Mouse (Mus musculus) lung, embryonic 15.5 days (tissue): Measurements from ENCODE around the gene Mrpl23. TPM values are rescaled to one million over a fixed set of nuclear protein-coding genes. Genes with fewer than 3 reads are reported as not detected.

Experiments used
- ATAC-seq: fragments of 200-750 bp; cut with Nextera tagmentation; 2 replicates; pipeline ENCODE4 v1.8.0; 2017; ENCODE audit warnings: moderate number of reproducible peaks, borderline replicate concordance; ENCODE audit not compliant: low FRiP score, low TSS enrichment; ENCODE audit errors: extremely low read depth
- H3K27ac ChIP-seq: fragments of 300-500 bp; sonication (generic); 2 replicates; pipeline ENCODE4 v1.5.1; 2015; ENCODE audit warnings: moderate library complexity, mild to moderate bottlenecking, inconsistent platforms
- H3K27me3 ChIP-seq: fragments of 300-500 bp; sonication (generic); 2 replicates; pipeline ENCODE4 v1.6.1; 2015; ENCODE audit warnings: inconsistent platforms
- H3K36me3 ChIP-seq: fragments of 300-500 bp; sonication (generic); 2 replicates; pipeline ENCODE4 v1.6.1; 2015; ENCODE audit warnings: inconsistent platforms
- H3K4me1 ChIP-seq: fragments of 300-500 bp; sonication (generic); 2 replicates; pipeline ENCODE4 v1.6.1; 2015; ENCODE audit warnings: inconsistent platforms
- H3K4me2 ChIP-seq: fragments of 300-500 bp; sonication (generic); 2 replicates; pipeline ENCODE4 v1.6.1; 2015; ENCODE audit warnings: inconsistent platforms, mild to moderate bottlenecking, moderate library complexity
- H3K4me3 ChIP-seq: fragments of 300-500 bp; sonication (generic); 2 replicates; pipeline ENCODE4 v1.5.1; 2015; ENCODE audit warnings: mild to moderate bottlenecking, inconsistent platforms
- H3K9ac ChIP-seq: fragments of 300-500 bp; sonication (generic); 2 replicates; pipeline ENCODE4 v1.6.1; 2015; ENCODE audit warnings: inconsistent platforms
- H3K9me3 ChIP-seq: fragments of 300-500 bp; sonication (generic); 2 replicates; pipeline ENCODE4 v1.6.1; 2016; ENCODE audit warnings: inconsistent platforms
- WGBS: fragments of 180-500 bp; shearing (Covaris S2); methylation state at CpG from one replicate; pipeline ENCODE4 v1.1.7; 2015; 5-methylcytosine and 5-hydroxymethylcytosine counted together
- polyA plus RNA-seq: library from polyadenylated mRNA; unstranded; fragments of >200 nt; fragmentation: Nextera tagmentation; extraction: Ambion mirVana; gene quantifications from 2 replicates; pipeline ENCODE4 v1.2.1, GENCODE M21; 2015

The Mrpl23 gene
- polyA plus RNA-seq, 1 experiment from 2014 or later = 22.8 TPM

GRCm38 (mm10) chr7:142500032-142500431 is 32.5 kb upstream of the Mrpl23 start:
- ATAC-seq = no peak
- H3K9me3 ChIP-seq = no peaks in the 10 kb centered on the region
- H3K36me3 ChIP-seq = peaks cover 4% of the 10 kb centered on the region; the same call in 1 of the 2 replicates
- no peak overlapping the region for H3K4me3 ChIP-seq
- no peak overlapping the region for H3K27ac ChIP-seq
- H3K9ac ChIP-seq = no peak overlapping the region
- WGBS = 73% methylated on average over 1 of the region's 1 CpGs
- no peak overlapping the region for H3K4me2 ChIP-seq
- H3K27me3 ChIP-seq = no peaks in the 10 kb centered on the region
- peaks cover 7% of the 10 kb centered on the region; the same call in 1 of the 2 replicates for H3K4me1 ChIP-seq

DNA sequence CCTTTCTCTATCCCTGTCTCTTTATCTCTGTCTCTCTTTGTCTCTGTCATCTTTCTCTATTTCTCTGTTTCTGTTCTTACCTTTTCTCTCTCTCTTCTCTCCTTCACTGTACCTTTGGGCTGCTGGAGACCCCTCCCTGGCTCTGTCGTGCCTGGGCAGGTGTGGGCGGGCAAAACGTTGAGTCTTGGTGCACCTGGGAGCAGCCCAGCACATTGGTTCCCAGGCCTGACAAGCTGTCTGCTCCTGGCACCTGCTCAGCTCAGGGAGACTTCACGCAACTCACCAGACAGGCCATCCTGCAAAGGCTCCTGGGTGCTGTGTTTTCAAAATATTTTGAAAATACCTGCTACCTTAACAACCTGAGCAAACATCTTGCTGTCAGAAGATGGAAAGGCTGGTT is 29.3 kb upstream of the Mrpl23 start:
- Histone ChIP-seq H3K27me3 (no peaks in the 10 kb centered on the region), H3K36me3 (no peaks in the 10 kb centered on the region), H3K4me2 (no peak overlapping the region), H3K4me1 (peaks cover 22% of the 10 kb centered on the region), H3K4me3 (no peak overlapping the region), H3K9ac (no peak overlapping the region), H3K27ac (no peak overlapping the region), H3K9me3 (no peaks in the 10 kb centered on the region)
- 69% methylated on average over 4 of the region's 4 CpGs for WGBS
- ATAC-seq = no peak

DNA sequence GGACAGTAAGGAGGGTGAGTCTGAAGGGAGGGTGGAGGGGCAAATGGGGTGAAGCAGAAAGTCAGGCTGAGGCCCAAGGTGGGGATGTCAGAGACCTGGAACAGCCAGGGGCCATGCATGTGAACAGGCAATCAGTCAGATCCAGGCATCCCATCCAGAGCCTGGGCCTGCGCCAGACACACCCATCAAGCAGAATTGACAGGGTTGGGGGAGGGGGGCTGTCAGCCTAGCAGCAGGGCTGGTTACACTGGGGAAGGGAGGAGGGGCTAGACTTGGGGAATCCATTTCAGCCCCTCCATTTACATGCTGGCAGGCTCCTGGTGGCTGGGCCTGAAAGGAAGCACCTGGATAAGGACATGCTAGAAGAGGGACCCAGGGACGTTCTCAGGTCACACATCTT is 26.5 kb upstream of the Mrpl23 start:
- peaks cover 31% of the 10 kb centered on the region for H3K4me1 ChIP-seq
- no peak overlapping the region for H3K4me2 ChIP-seq
- 33% methylated on average over 2 of the region's 2 CpGs for WGBS
- H3K27me3 ChIP-seq = no peaks in the 10 kb centered on the region
- H3K9me3 ChIP-seq = no peaks in the 10 kb centered on the region
- H3K36me3 ChIP-seq = no peaks in the 10 kb centered on the region
- no peak for ATAC-seq
- H3K9ac ChIP-seq = no peak overlapping the region
- H3K27ac ChIP-seq = 0 out of 2 replicates have a peak overlapping the region, but pooled peaks have one; percentile 22
- no peak overlapping the region for H3K4me3 ChIP-seq

DNA sequence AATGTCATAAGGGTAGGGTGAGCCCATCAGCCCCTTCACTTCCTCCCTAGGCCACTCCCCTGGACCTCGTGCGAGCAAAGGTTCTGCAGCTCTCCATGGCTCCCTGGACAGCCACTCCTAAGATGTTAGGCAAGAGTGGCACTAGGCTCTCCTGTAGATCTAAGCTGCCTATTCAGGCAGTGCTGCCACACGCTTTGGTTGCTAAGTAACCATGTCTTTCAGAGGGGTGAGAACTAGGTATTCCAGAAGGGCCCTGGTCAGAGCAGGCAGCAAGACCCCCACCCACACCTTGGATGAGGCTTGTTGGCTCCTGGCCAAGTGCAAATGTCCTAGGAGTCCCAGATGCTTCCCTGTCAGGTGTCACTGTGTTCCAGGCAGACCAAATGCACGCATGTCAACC is 26.0 kb upstream of the Mrpl23 start:
- H3K4me1 ChIP-seq = peaks cover 35% of the 10 kb centered on the region
- H3K9ac ChIP-seq = no peak overlapping the region
- H3K9me3 ChIP-seq = no peaks in the 10 kb centered on the region
- H3K36me3 ChIP-seq = no peaks in the 10 kb centered on the region
- 0 out of 2 replicates have a peak overlapping the region, but pooled peaks have one; percentile 22 for H3K27ac ChIP-seq
- ATAC-seq = no peak
- WGBS = 36% methylated on average over 4 of the region's 4 CpGs
- no peak overlapping the region for H3K4me3 ChIP-seq
- H3K4me2 ChIP-seq = no peak overlapping the region
- no peaks in the 10 kb centered on the region for H3K27me3 ChIP-seq

DNA sequence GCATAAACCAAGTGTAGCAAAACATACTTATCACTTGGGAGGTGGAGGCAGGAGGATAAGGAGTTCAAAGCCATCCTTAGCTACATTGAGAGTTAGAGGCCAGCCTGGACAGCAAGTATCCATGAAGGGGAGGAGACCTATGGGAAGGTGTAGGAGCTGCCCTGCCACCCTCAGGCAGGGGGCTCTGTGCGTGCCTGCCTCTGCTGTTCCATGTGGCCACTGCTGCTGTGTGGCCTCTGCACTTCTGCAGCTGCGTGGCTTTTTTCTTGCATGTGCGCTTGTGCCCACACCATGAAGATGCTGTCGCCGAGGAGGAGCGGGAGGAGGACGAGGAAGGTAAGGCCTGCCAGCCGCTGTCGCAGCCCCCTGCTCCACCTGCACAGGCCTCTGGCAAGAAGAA is 25.0 kb upstream of the Mrpl23 start:
- no peak for ATAC-seq
- Histone ChIP-seq H3K4me3 (no peak overlapping the region), H3K4me1 (peaks cover 35% of the 10 kb centered on the region), H3K9me3 (no peaks in the 10 kb centered on the region), H3K4me2 (no peak overlapping the region), H3K36me3 (no peaks in the 10 kb centered on the region), H3K27me3 (no peaks in the 10 kb centered on the region), H3K27ac (no peak overlapping the region), H3K9ac (no peak overlapping the region)
- 94% methylated on average over 9 of the region's 9 CpGs for WGBS

DNA sequence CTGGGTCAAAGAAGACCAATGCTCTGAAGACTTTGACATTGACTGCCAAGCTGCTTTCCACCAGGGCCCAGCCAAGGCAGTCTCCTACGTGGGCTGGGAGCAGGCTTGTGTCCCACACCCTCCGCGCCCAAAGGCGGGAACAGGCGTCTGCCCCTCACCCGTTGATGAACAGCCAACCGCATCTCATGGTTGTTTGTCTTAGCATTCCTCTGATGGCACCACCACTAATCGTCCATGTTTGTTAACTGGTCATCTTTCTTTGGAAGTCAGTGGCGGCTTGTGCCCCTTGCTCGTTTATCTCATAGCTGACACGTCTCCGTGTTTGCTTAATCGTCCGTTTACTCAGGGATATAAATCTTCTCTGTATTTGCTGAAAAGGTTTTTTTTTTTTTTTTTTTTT is 23.0 kb upstream of the Mrpl23 start:
- no peak for ATAC-seq
- Histone ChIP-seq H3K4me1 (peaks cover 35% of the 10 kb centered on the region), H3K4me3 (no peak overlapping the region), H3K36me3 (no peaks in the 10 kb centered on the region), H3K9me3 (no peaks in the 10 kb centered on the region), H3K9ac (no peak overlapping the region), H3K4me2 (no peak overlapping the region), H3K27me3 (no peaks in the 10 kb centered on the region), H3K27ac (peak overlapping the region; percentile 83)
- WGBS = 13% methylated on average over 14 of the region's 14 CpGs

DNA sequence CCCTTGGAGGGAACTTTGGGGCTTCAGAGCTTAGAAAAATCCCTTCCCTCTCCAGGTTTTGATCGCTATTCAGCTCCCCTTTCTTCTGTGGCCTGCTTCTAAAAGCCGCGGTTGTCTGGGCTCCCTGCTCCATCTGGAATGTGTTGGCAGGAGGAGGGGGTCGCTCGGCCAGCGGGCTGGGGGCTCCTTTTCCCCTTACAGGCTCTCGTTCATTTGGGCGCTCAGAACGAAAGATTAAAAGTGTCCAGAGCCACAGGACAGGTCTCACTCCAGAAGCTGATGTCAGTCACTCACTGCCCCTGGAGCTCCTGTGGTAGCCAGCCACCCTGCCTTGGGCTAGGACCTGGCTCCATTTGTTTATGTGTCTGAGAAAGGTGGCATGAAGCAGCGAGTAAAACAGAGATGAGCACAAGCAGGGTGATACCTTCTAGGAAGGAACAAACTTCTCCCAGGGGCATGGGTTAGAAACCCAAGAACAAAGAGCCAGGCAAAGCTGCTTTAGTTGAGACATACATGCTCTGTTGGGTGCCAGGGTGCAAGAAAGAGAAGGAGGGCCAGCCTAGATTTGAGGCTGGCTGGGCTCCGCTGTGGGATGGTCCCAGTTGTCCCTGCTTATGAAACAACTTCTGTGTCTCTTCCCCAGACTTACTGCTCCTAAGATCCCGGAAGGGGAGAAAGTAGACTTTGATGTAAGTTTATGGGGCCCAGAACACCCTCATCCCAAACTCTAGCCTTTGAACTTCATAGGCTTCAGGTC is 22.3 kb upstream of the Mrpl23 start:
- 14% methylated on average over 12 of the region's 12 CpGs for WGBS
- no peaks in the 10 kb centered on the region for H3K36me3 ChIP-seq
- no peak overlapping the region for H3K9ac ChIP-seq
- H3K27ac ChIP-seq = peak overlapping the region; percentile 83
- no peaks in the 10 kb centered on the region for H3K27me3 ChIP-seq
- no peaks in the 10 kb centered on the region for H3K9me3 ChIP-seq
- ATAC-seq = peak; percentile 50; the same call in 1 of the 2 replicates
- no peak overlapping the region for H3K4me3 ChIP-seq
- no peak overlapping the region for H3K4me2 ChIP-seq
- H3K4me1 ChIP-seq = peaks cover 35% of the 10 kb centered on the region

- Histone ChIP-seq H3K4me3 (no peak overlapping the region), H3K27ac (no peak overlapping the region), H3K4me2 (no peak overlapping the region), H3K4me1 (peaks cover 39% of the 10 kb centered on the region), H3K36me3 (no peaks in the 10 kb centered on the region), H3K9me3 (no peaks in the 10 kb centered on the region), H3K27me3 (no peaks in the 10 kb centered on the region), H3K9ac (no peak overlapping the region)
- no peak for ATAC-seq
- WGBS = 76% methylated on average over 4 of the region's 4 CpGs
Measured at GRCm38 (mm10) chr7:142514048-142514447, 18.4 kb upstream of the Mrpl23 start.

DNA sequence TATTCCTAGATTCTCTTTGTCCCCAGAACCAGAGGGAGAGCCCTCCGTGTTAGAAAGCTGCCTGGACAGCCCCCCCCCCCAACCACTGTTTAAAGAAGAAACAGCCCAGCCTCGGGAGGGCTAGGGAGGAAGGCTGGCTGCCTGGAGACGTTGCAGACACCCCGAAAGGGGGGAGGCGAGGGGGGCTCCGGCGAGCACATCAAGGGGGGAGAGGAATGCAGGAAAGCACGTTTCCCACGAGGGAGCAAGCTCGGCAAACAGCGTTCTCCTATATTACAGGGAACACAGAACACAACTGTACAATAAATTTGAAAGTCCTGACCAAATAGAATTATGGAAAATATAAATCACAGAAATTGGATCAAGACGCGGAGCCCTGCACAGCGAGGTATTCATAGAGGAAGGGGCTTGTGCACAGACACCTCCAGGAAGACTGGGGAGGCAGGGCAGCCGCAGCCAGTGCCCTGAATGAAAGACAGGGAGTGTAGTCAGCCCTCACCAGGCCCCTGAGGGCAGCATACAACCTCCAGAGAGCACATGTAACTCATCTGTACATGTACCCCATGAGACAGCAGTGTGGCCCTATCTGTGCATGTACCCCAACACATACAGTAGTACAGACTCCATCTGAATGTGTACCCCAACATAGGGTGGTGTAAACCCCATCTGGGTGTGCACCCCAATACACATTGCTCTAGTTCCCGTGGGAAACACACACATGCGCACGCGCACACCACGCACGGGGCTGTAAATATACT is 16.1 kb upstream of the Mrpl23 start:
- H3K4me3 ChIP-seq = no peak overlapping the region
- peaks cover 25% of the 10 kb centered on the region for H3K4me1 ChIP-seq
- peak; percentile 88 for ATAC-seq
- no peaks in the 10 kb centered on the region for H3K27me3 ChIP-seq
- WGBS = 30% methylated on average over 21 of the region's 21 CpGs
- peak overlapping the region; percentile 81 for H3K27ac ChIP-seq
- H3K4me2 ChIP-seq = peak overlapping the region; percentile 33
- H3K9me3 ChIP-seq = no peaks in the 10 kb centered on the region
- H3K9ac ChIP-seq = peak overlapping the region; percentile 19; the same call in 1 of the 2 replicates
- H3K36me3 ChIP-seq = no peaks in the 10 kb centered on the region

GRCm38 (mm10) chr7:142517531-142517930 is 15.0 kb upstream of the Mrpl23 start:
- 50% methylated on average over 3 of the region's 3 CpGs for WGBS
- Histone ChIP-seq H3K4me3 (no peak overlapping the region), H3K4me2 (no peak overlapping the region), H3K27me3 (no peaks in the 10 kb centered on the region), H3K9me3 (no peaks in the 10 kb centered on the region), H3K36me3 (no peaks in the 10 kb centered on the region), H3K4me1 (peaks cover 28% of the 10 kb centered on the region), H3K9ac (no peak overlapping the region), H3K27ac (no peak overlapping the region)
- ATAC-seq = no peak

DNA sequence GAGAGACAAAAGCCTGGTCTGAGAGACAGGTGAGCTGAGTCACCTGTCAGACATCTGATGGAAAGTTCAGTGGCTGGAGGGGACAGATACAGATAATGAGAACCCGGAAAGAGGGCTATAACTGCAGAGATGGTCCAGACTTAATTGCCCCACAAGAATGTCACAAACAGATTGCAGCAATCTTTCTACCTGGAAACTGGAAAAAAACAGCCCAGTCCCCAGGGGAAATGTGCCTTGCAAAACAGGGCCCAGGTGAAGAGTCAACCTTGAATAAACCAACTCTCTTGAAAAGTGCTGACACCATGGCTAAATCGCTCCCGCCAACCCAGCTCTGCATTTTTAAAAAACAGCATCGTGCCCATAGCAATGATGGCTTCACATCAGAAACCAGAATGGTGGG is 12.2 kb upstream of the Mrpl23 start:
- H3K27ac ChIP-seq = no peak overlapping the region
- no peaks in the 10 kb centered on the region for H3K36me3 ChIP-seq
- H3K9me3 ChIP-seq = no peaks in the 10 kb centered on the region
- H3K9ac ChIP-seq = no peak overlapping the region
- no peak overlapping the region for H3K4me3 ChIP-seq
- ATAC-seq = no peak
- H3K4me1 ChIP-seq = peaks cover 51% of the 10 kb centered on the region
- H3K4me2 ChIP-seq = no peak overlapping the region
- H3K27me3 ChIP-seq = no peaks in the 10 kb centered on the region
- WGBS = 79% methylated on average over 4 of the region's 4 CpGs

GRCm38 (mm10) chr7:142522352-142522751 is 10.1 kb upstream of the Mrpl23 start:
- Histone ChIP-seq H3K36me3 (no peaks in the 10 kb centered on the region), H3K27me3 (no peaks in the 10 kb centered on the region), H3K27ac (peak overlapping the region; percentile 58), H3K4me2 (no peak overlapping the region), H3K9ac (no peak overlapping the region), H3K4me3 (no peak overlapping the region), H3K9me3 (no peaks in the 10 kb centered on the region), H3K4me1 (peaks cover 42% of the 10 kb centered on the region)
- ATAC-seq = no peak
- 23% methylated on average over 4 of the region's 4 CpGs for WGBS
